Mouse (Mus musculus): Measurements from ENCODE around the gene Obp2a. TPM values are rescaled to one million over a fixed set of nuclear protein-coding genes. Genes with fewer than 3 reads are reported as not detected.

Gene Obp2a
- polyA plus RNA-seq (2015; fragmentation: Nextera tagmentation; extraction: Ambion mirVana) = not detected in 2 replicates

DNA sequence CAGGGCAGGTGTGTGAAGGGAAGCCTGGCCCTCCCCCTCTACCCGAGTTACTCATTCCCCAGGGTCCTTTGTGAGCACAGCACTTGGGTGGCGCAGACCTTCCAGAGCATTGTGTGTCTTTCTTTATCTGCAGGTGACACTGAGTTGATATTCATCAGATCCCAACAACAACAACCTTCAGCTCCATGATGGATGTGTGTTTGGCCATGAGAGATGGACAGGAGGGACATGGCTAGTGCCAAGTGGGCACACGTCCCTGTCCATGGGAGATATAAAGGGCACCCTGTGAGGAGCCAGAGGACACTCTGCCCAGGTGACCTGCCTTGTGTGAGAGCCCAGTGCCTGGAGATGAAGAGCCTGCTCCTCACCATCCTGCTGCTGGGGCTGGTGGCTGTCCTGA, at the start of gene Obp2a:
Gene Obp2a, plus strand, starts transcription at position 301 of the 400 bp plus-strand sequence.

GRCm38 (mm10) chr2:25652902-25653301, 46.9 kb upstream of the Obp2a start, which contains the start of gene Lcn8:
Gene Lcn8, plus strand, starts transcription at chr2:25653120.

GRCm38 (mm10) chr2:25657652-25658051, 42.2 kb upstream of the Obp2a start, which contains the start of gene Lcn5:
Gene Lcn5, plus strand, starts transcription at chr2:25657952.

GRCm38 (mm10) chr2:25676486-25676885, 23.4 kb upstream of the Obp2a start, which contains the start of gene Lcn6:
Gene Lcn6, plus strand, starts transcription at chr2:25676786.

GRCm38 (mm10) chr2:25682426-25682825, 17.4 kb upstream of the Obp2a start, which contains the start of gene Lcn10:
Gene Lcn10, plus strand, starts transcription at chr2:25682726.

DNA sequence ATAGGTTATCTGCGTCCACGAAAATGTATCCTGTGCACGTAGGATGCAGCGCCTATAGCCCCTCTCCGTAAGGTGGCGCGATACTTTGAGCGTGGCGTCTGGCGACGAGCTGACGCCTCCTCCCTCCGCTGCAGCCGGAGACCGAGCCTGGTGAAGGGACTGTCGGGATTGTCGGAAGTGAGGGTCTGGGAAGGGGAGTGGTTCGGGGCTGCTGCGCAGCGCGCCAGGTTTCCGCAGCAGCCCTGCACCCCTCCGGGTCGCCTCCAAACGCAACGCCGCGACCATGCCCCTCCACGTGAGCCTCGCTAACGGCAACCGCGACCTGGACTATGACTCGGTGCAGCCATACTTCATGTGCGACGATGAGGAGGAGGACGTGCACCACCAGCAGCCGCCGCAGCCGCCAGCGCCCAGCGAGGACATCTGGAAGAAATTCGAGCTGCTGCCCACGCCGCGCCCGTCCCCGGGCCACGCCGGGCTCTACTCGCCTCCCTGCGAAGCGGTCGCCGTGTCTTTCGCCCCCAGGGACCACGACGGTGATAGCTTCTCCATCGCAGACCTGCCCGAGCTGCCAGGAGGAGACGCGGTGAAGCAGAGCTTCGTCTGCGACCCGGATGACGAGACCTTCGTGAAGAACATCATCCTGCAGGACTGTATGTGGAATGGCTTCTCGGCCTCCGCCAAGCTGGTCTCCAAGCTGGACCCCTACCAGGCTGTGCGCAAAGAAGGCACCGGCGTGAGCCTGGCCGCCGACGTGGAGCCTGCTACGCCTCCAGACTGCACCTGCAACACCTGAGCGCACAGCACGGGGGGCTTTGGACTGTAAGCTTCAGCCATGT, 7.0 kb downstream of the Obp2a start, which contains the start of gene Bmyc:
Gene Bmyc, plus strand, starts transcription at position 97 of the 839 bp plus-strand sequence.

DNA sequence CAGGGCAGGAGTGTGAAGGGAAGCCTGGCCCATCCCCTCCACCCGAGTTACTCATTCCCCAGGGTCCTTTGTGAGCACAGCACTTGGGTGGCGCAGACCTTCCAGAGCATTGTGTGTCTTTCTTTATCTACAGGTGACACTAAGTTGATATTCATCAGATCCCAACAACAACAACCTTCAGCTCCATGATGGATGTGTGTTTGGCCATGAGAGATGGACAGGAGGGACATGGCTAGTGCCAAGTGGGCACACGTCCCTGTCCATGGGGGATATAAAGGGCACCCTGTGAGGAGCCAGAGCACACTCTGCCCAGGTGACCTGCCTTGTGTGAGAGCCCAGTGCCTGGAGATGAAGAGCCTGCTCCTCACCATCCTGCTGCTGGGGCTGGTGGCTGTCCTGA, 36.9 kb downstream of the Obp2a start, which contains the start of gene Obp2b:
Gene Obp2b, plus strand, starts transcription at position 301 of the 400 bp plus-strand sequence.

Other genes with a start within 250 kb of the Obp2a start
- 4.8 and 4.9 TPM in 2 replicates for gene Clic3, start 243.2 kb upstream of the Obp2a start, polyA plus RNA-seq (2015; fragmentation: Nextera tagmentation; extraction: Ambion mirVana)
- 22.5 and 28.9 TPM in 2 replicates for gene Paxx, start 238.9 kb upstream of the Obp2a start, polyA plus RNA-seq (2015; fragmentation: Nextera tagmentation; extraction: Ambion mirVana)
- 1.7 and 2.4 TPM in 2 replicates for gene Ptgds, start 230.0 kb upstream of the Obp2a start, polyA plus RNA-seq (2015; fragmentation: Nextera tagmentation; extraction: Ambion mirVana)
- gene Lcn12, start 206.1 kb upstream of the Obp2a start, polyA plus RNA-seq (2015; fragmentation: Nextera tagmentation; extraction: Ambion mirVana) = not detected in 2 replicates
- gene Fbxw5, start 199.3 kb upstream of the Obp2a start, polyA plus RNA-seq (2015; fragmentation: Nextera tagmentation; extraction: Ambion mirVana) = 30.8 and 34.7 TPM in 2 replicates
- 2.9 and 3.8 TPM in 2 replicates for gene C8g, start 198.3 kb upstream of the Obp2a start, polyA plus RNA-seq (2015; fragmentation: Nextera tagmentation; extraction: Ambion mirVana)
- gene Traf2, start 153.1 kb upstream of the Obp2a start, polyA plus RNA-seq (2015; fragmentation: Nextera tagmentation; extraction: Ambion mirVana) = 19.0 and 19.7 TPM in 2 replicates
- gene Edf1, start 142.2 kb upstream of the Obp2a start, polyA plus RNA-seq (2015; fragmentation: Nextera tagmentation; extraction: Ambion mirVana) = 166 and 189 TPM in 2 replicates
- gene Mamdc4, start 125.2 kb upstream of the Obp2a start, polyA plus RNA-seq (2015; fragmentation: Nextera tagmentation; extraction: Ambion mirVana) = 0.29 and 0.80 TPM in 2 replicates
- 52.5 and 57.5 TPM in 2 replicates for gene Phpt1, start 124.8 kb upstream of the Obp2a start, polyA plus RNA-seq (2015; fragmentation: Nextera tagmentation; extraction: Ambion mirVana)
- 0.02 and 0.45 TPM in 2 replicates for gene Ajm1, start 118.3 kb upstream of the Obp2a start, polyA plus RNA-seq (2015; fragmentation: Nextera tagmentation; extraction: Ambion mirVana)
- 31.4 and 36.5 TPM in 2 replicates for gene Rabl6, start 91.5 kb upstream of the Obp2a start, polyA plus RNA-seq (2015; fragmentation: Nextera tagmentation; extraction: Ambion mirVana)
- 0.13 and 0.16 TPM in 2 replicates for gene Ccdc183, start 82.4 kb upstream of the Obp2a start, polyA plus RNA-seq (2015; fragmentation: Nextera tagmentation; extraction: Ambion mirVana)
- gene Tmem141, start 78.0 kb upstream of the Obp2a start, polyA plus RNA-seq (2015; fragmentation: Nextera tagmentation; extraction: Ambion mirVana) = 10.7 and 15.0 TPM in 2 replicates
- gene Fcna, start 72.0 kb upstream of the Obp2a start, polyA plus RNA-seq (2015; fragmentation: Nextera tagmentation; extraction: Ambion mirVana) = 24.5 and 35.1 TPM in 2 replicates
- not detected in 2 replicates for gene Lcn8, start 46.9 kb upstream of the Obp2a start, polyA plus RNA-seq (2015; fragmentation: Nextera tagmentation; extraction: Ambion mirVana)
- gene Lcn5, start 42.1 kb upstream of the Obp2a start, polyA plus RNA-seq (2015; fragmentation: Nextera tagmentation; extraction: Ambion mirVana) = not detected in 2 replicates
- not detected in 2 replicates for gene Lcn6, start 23.3 kb upstream of the Obp2a start, polyA plus RNA-seq (2015; fragmentation: Nextera tagmentation; extraction: Ambion mirVana)
- gene Lcn10, start 17.3 kb upstream of the Obp2a start, polyA plus RNA-seq (2015; fragmentation: Nextera tagmentation; extraction: Ambion mirVana) = not detected in 2 replicates
- gene Bmyc, start 6.7 kb downstream of the Obp2a start, polyA plus RNA-seq (2015; fragmentation: Nextera tagmentation; extraction: Ambion mirVana) = 18.2 and 23.9 TPM in 2 replicates
- gene Obp2b, start 37.0 kb downstream of the Obp2a start, polyA plus RNA-seq (2015; fragmentation: Nextera tagmentation; extraction: Ambion mirVana) = not detected in 2 replicates
- gene Lcn3, start 65.5 kb downstream of the Obp2a start, polyA plus RNA-seq (2015; fragmentation: Nextera tagmentation; extraction: Ambion mirVana) = not detected in 2 replicates
- not detected in 2 replicates for gene Lcn11, start 77.0 kb downstream of the Obp2a start, polyA plus RNA-seq (2015; fragmentation: Nextera tagmentation; extraction: Ambion mirVana)
- gene Gm13539, start 82.2 kb downstream of the Obp2a start, polyA plus RNA-seq (2015; fragmentation: Nextera tagmentation; extraction: Ambion mirVana) = not detected in 2 replicates
- not detected in 2 replicates for gene Glt6d1, start 115.8 kb downstream of the Obp2a start, polyA plus RNA-seq (2015; fragmentation: Nextera tagmentation; extraction: Ambion mirVana)
- gene Lcn9, start 123.1 kb downstream of the Obp2a start, polyA plus RNA-seq (2015; fragmentation: Nextera tagmentation; extraction: Ambion mirVana) = not detected in 2 replicates
- 0.12 TPM in 1 of 2 replicates, not detected in the other for gene Sohlh1, start 147.2 kb downstream of the Obp2a start, polyA plus RNA-seq (2015; fragmentation: Nextera tagmentation; extraction: Ambion mirVana)
- gene Kcnt1, start 163.7 kb downstream of the Obp2a start, polyA plus RNA-seq (2015; fragmentation: Nextera tagmentation; extraction: Ambion mirVana) = 0.05 and 0.16 TPM in 2 replicates

All from spleen, postnatal 0 days (tissue).